Mouse (Mus musculus) bone marrow macrophage, adult 2 months (primary cell): ENCODE measurements around the gene Aldh1l1. TPM values are rescaled to one million over a fixed set of nuclear protein-coding genes. Genes with fewer than 3 reads are reported as not detected.

Experiments used
- H3K27ac ChIP-seq: 2 replicates; pipeline ENCODE4 v1.5.1; 2012; ENCODE audit warnings: low read depth, low read length; ENCODE audit not compliant: insufficient read depth
- H3K4me1 ChIP-seq: 2 replicates; pipeline ENCODE4 v1.6.1; 2012; ENCODE audit warnings: low read length; ENCODE audit not compliant: control insufficient read depth, insufficient read depth
- H3K4me3 ChIP-seq: 2 replicates; pipeline ENCODE4 v1.5.1; 2012; ENCODE audit warnings: mild to moderate bottlenecking, low read length, moderate library complexity; ENCODE audit not compliant: insufficient read depth
- CTCF ChIP-seq: IDR thresholded peaks from 2 replicates; pipeline ENCODE4 v1.5.1; 2012; ENCODE audit warnings: low read depth, mild to moderate bottlenecking, low read length, moderate library complexity
- POLR2A ChIP-seq: IDR thresholded peaks from 2 replicates; pipeline ENCODE4 v1.6.1; 2012; ENCODE audit warnings: mild to moderate bottlenecking, low read depth, low read length, borderline replicate concordance
- polyA plus RNA-seq: library from polyadenylated mRNA; stranded (reverse); fragments of >200 nt; gene quantifications from 2 replicates; pipeline ENCODE4 v1.2.4, GENCODE M21; 2012; ENCODE audit not compliant: missing spikeins, insufficient read depth, insufficient read length

The Aldh1l1 gene
- polyA plus RNA-seq, 1 experiment, result 7.8 TPM

DNA sequence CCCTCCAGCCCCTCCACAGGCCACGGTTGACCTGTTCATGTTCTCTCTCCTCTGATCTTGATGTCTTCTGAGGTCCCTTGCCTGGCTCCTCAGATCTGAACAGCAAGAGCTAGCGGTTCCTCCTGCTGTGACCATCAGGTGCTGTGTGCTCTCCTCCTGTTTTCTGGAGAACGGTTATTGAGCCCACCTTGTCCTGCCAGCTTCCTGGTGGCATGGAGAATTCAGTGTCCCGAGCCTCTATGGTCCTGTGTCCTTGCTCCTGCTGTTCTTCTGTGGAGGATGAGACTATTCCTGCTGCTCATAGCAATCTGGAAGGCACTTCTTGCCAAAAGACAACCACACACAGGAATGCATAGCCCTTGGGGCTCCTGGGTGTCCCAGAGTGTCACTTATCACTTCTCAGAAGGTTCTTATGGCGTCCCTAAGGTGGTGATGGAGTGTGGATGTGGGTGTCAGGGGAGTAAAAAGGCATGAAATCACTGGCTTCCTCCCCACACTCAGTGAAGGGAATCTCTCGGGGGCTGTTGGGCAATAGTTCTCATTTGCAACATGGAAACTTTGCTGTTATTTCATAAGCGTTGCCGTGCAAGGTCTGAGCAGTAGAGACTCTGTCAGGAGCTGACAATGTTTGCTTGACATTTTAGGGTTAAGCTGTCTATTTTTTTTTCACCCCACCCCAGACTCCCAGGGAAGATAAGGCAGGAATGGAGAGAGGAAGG, 15.2 kb downstream of the Aldh1l1 start:
- TF ChIP-seq CTCF (no peak), POLR2A (no peak)
- Histone ChIP-seq H3K4me3 (no peak overlapping the region), H3K27ac (no peak overlapping the region), H3K4me1 (peaks cover under 1% of the 10 kb centered on the region; the same call in 1 of the 2 replicates)

DNA sequence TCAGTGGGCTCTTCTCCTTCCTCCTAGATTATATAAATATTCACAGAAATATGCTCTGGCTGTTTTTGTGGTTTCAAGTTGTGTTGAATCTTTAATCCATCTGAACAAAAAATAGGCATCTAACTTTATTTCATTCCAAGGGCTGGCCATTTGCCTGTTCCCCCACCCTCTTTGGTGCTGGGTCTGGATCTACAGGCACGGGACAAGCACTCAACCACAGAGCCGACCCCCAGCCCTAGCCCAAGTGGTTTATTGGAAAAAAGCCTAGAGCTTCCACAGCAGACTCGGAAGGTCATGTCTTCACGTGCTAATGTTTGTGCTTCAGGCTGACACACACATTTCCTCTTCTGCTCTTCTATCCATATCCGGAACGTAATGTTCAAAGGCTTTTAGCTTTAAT, 19.7 kb downstream of the Aldh1l1 start:
- H3K27ac ChIP-seq, result no peak overlapping the region

DNA sequence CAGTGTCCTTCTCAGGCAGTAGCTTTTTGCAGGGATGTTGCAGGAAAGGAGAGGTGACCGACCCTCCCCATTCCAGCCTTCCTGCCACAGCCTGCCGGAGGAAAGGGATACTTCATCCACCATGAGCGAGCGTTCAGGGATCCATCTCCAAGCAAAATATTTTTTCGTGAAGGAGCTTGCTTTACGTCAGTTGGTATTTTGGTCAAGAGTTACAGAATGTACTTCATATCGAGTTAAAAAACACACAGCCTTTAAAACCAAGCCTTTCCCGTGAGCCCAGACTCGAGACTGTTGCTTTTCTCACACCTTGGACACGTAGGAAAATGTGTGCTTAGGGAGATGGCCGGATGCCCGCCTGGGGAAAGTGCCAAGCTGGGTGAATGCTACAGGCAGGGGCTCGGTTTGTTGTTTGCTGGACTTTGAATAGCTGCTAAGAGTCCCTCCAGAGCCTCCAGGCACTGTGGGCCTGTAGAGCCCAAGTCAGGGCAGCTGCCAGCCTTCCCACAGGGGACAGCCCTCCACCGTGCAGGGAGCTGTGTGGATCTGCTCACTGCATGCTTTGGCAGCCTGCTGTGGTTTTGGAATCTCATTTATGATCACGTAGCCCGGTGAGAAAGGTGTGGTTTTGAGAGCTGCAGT, 20.6 kb downstream of the Aldh1l1 start:
- Histone ChIP-seq H3K4me1 (no peaks in the 10 kb centered on the region), H3K4me3 (no peak overlapping the region), H3K27ac (no peak overlapping the region)
- TF ChIP-seq POLR2A (no peak), CTCF (no peak)

More for the DNA sequence above, 19.7 kb downstream of the Aldh1l1 start:
- TF ChIP-seq CTCF, result no peak
- no peak for TF ChIP-seq POLR2A
- Histone ChIP-seq H3K4me3 (no peak overlapping the region), H3K4me1 (no peaks in the 10 kb centered on the region)

DNA sequence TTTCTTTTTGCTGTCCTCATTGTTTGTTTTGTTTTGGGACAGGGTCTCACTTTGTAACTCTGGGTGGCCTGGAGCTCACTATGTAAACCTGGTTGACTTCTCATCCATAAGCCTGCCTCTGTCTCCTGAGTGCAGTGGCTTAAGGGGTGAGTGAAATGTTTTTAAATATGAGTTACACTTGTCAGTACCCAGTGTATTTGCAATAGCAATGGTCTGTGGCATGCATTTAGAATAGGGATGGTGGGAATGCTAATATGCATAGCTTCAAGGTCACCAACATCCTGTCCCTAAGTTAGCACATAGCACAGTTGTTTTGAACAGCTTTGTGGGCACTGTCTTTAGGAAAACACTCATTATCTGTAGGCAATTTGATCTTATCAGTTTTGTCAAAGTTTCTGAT, 21.2 kb downstream of the Aldh1l1 start:
- Histone ChIP-seq H3K27ac (no peak overlapping the region), H3K4me3 (no peak overlapping the region), H3K4me1 (no peaks in the 10 kb centered on the region)
- TF ChIP-seq CTCF (no peak), POLR2A (no peak)

DNA sequence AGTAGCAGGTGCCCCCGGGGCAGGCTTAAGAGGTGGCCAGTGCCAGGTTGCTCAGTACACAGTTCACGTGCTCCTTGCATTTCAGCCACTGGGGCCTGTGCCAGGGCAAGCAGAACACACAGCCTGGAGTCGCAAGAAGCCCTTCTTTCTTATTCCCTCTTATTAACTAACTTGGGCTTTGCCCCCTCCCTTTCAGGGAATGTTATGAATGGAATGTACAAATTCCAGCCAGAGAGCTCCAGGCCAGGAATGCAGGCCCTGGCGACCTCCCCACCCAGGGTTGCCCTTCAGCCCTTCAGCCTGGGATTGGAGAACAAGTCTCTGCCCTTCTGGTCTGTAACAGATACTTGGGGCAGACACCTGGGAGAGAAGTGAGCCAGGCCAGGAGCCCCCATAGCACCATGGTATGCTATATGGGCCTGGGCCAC, 22.0 kb downstream of the Aldh1l1 start:
- Histone ChIP-seq H3K4me3 (no peak overlapping the region), H3K4me1 (no peaks in the 10 kb centered on the region), H3K27ac (no peak overlapping the region)
- TF ChIP-seq CTCF (no peak), POLR2A (no peak)

DNA sequence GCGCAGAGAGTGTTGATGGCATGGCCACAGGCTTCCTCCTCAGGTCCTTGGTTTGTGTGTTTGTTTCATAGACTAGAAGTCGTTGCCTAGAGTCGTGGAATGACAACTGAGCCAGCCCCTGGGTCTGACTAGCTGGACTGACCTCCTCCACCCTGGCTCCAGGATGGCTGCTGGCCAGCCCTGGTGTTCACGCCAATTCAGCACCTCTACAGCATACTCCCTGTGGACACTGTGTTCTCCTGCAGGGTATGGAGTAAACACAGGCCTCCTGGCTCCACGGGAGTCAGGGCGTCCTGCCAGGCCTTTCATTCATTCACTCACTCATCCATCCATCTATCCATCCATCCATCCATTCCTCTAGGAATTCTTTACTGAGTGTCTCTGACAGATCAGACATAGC, 22.9 kb downstream of the Aldh1l1 start:
- TF ChIP-seq POLR2A, result no peak
- no peak for TF ChIP-seq CTCF
- no peaks in the 10 kb centered on the region for H3K4me1 ChIP-seq
- no peak overlapping the region for H3K27ac ChIP-seq
- no peak overlapping the region for H3K4me3 ChIP-seq

DNA sequence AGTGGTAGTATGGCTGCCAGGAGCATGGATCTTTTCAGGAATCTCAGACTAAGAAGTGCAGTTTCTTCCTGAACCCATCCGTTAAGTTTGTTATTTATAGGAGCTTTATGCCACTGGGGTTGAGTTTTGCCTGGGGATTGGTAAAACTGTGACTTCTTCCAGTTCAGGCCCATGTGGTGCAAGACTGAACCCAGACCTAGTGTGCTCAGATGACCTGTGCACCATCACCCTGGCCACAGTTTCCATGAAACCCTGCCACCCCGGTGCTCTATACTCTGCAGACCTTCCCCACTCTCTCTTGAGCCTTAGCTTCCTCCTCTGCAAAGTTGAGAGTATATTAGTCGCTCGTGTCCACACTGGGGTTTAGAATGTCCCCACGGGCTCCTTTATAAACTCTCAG, 26.2 kb downstream of the Aldh1l1 start:
- TF ChIP-seq POLR2A (no peak), CTCF (no peak)
- H3K4me1 ChIP-seq, result no peaks in the 10 kb centered on the region

DNA sequence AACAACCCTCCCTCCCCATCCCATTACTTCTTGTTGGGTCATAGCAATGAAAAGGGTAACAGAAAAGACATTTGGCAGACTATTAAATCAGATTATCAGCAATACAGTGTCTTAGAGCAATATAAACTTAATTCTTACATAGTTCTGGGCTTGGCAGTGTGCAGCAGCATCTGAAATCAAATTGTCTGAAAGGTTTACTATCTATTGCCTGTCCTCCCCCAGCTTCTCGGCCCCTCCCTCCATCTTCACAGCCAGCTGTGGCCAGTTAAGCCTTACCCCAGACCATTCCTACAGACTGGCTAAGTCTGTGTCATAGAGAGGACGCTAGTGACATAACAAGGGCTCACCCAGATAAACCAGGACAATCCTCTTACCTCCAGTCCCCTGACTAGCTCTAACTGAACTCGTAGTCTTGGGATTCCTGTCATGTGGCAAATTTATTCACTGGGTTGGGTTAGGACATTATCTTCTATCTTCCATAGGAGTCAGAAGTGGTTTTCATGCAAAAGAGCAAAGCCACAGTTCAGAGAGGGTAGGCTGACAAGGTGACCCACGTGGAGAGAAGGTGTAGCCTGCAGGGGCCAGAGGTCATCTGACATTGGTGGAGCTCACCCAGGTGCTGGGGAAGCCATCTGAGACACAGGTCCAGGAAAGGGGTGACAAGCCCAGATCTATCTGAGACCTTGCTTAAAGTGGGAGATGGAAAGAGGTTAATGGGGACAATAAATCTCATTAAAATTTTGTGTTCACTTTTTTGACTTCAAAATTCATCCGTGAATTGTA, 27.0 kb downstream of the Aldh1l1 start:
- TF ChIP-seq POLR2A, result no peak
- TF ChIP-seq CTCF, result no peak
- no peak overlapping the region for H3K27ac ChIP-seq
- H3K4me3 ChIP-seq, result no peak overlapping the region
- H3K4me1 ChIP-seq, result no peaks in the 10 kb centered on the region

More for the DNA sequence above, 26.2 kb downstream of the Aldh1l1 start:
- Histone ChIP-seq H3K27ac (no peak overlapping the region), H3K4me3 (no peak overlapping the region)

DNA sequence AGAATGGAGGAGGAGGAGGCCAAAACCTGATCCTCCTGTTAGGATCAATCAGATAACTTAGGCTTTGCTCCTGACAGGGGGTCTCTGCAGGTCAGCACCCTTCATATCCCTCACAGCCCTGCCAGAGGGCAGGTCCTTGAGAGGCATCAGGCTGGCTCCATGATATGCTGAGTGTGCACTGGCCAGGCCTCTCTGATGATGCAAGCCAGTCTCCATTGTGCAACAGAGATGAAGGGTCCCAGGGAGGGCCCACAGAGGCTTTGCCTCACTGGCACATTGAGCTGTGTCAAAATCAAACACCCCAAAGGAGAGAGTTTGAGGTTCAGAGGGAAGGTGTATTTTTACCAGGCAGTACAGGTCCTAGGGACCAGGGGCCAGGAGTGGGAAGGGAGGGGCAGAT, 28.1 kb downstream of the Aldh1l1 start:
- no peaks in the 10 kb centered on the region for H3K4me1 ChIP-seq
- H3K4me3 ChIP-seq, result no peak overlapping the region
- no peak overlapping the region for H3K27ac ChIP-seq
- no peak for TF ChIP-seq POLR2A
- no peak for TF ChIP-seq CTCF
